Mouse (Mus musculus) ES-Bruce4 (cell line): ENCODE measurements around the gene Ctla4.

Experiments
- CTCF ChIP-seq: IDR thresholded peaks from one replicate; pipeline ENCODE4 v1.8.1; 2011; ENCODE audit warnings: low read depth, low read length
- EP300 ChIP-seq: IDR thresholded peaks from 2 replicates; pipeline ENCODE4 v1.6.1; 2011; ENCODE audit warnings: low read depth, low read length; ENCODE audit not compliant: insufficient read depth
- POLR2A ChIP-seq: IDR thresholded peaks from one replicate; pipeline ENCODE4 v1.8.1; 2011; ENCODE audit warnings: low read length; ENCODE audit not compliant: insufficient read depth

DNA sequence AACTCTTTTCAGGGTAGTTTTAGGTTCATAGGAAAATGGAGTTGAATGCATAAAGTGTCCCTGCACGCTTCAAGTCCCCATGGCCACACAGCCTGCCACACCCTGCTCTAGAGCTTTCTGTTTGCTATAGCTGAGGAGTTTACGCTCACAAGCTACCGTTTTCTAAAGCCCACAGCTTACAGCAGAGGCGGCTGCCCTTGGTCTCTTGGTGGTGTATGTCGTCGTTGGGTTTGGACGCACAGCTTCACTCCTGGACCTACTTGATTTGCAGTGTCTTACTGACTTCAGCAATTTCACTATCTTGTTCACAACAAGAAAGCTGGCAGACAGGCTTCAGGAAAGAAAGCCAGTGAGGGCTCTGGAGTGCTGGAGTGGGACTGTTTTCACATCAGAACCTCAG, 66.2 kb downstream of the Ctla4 start:
- TF ChIP-seq CTCF (no peak), EP300 (no peak), POLR2A (no peak)
